Mouse (Mus musculus): ENCODE data around the gene Ephb4. TPM values are rescaled to one million over a fixed set of nuclear protein-coding genes. Genes with fewer than 3 reads are reported as not detected.
A peak's percentile ranks its signal among the peaks of the same experiment; 100 is the strongest.

Gene Ephb4
- total and polyA plus RNA-seq, 3 experiments, result 35.2 to 53.9 (median 45.9) TPM

- no peaks in the 10 kb centered on the region for H3K27me3 ChIP-seq (ENCODE audit: control insufficient read depth, insufficient read depth, low read length)
- H3K4me1 ChIP-seq (ENCODE audit: control insufficient read depth, insufficient read depth, low read length), result peaks cover 6% of the 10 kb centered on the region
- H3K36me3 ChIP-seq (ENCODE audit: control insufficient read depth, insufficient read depth, low read length), result peaks cover 5% of the 10 kb centered on the region
- H3K4me3 ChIP-seq, result peak overlapping the region; percentile 92
- H3K79me2 ChIP-seq (replicated peaks; ENCODE audit: control insufficient read depth, insufficient read depth, low read length), result no peaks in the 10 kb centered on the region
- no peak for DNase-seq
- peak overlapping the region; percentile 95 for H3K9ac ChIP-seq (ENCODE audit: low read depth, low read length)
- intact Hi-C loops (cut with DNase I), result loop anchor here (1.0 kb wide), 1 partner anchor 11 kb away; no protein-coding TSS in a partner anchor
- peak overlapping the region; percentile 77 for H3K27ac ChIP-seq
- TF ChIP-seq POLR2A (IDR thresholded peaks at IDR 0.05; ENCODE audit: insufficient read depth, low read depth, low read length), result no peak
- no peak for TF ChIP-seq EP300 (IDR thresholded peaks at IDR 0.05; ENCODE audit: insufficient read depth, low read depth, low read length)
- no peak for TF ChIP-seq CTCF (IDR thresholded peaks at IDR 0.05)
- WGBS, result 9% methylated on average over 12 of the region's 12 CpGs
These were observed 43.4 kb upstream of the Ephb4 start for GRCm38 (mm10) chr5:137306439-137307005.

- Histone ChIP-seq H3K27me3 (ENCODE audit: control insufficient read depth, insufficient read depth, low read length) (no peaks in the 10 kb centered on the region), H3K27ac (peak within 1 kb of the TSS; percentile 77), H3K36me3 (ENCODE audit: control insufficient read depth, insufficient read depth, low read length) (peaks cover 5% of the 10 kb centered on the region), H3K4me1 (ENCODE audit: control insufficient read depth, insufficient read depth, low read length) (peaks cover 6% of the 10 kb centered on the region), H3K4me3 (peak within 1 kb of the TSS; percentile 92), H3K9ac (ENCODE audit: low read depth, low read length) (peak within 1 kb of the TSS; percentile 95), H3K79me2 (replicated peaks; ENCODE audit: control insufficient read depth, insufficient read depth, low read length) (no peaks in the 10 kb centered on the region)
- under 1% methylated on average over 72 of the region's 72 CpGs for WGBS
- DNase-seq, result peak; percentile 91 to 94
- intact Hi-C loops (cut with DNase I), result loop anchor here (1.0 kb wide), 1 partner anchor 12 kb away; no protein-coding TSS in a partner anchor
- peak; percentile 70 for TF ChIP-seq EP300 (IDR thresholded peaks at IDR 0.05; ENCODE audit: insufficient read depth, low read depth, low read length)
- TF ChIP-seq CTCF (IDR thresholded peaks at IDR 0.05), result no peak
- peak; percentile 93 for TF ChIP-seq POLR2A (IDR thresholded peaks at IDR 0.05; ENCODE audit: insufficient read depth, low read depth, low read length)
These were observed 42.6 kb upstream of the Ephb4 start, which contains the start of gene Srrt for GRCm38 (mm10) chr5:137307071-137307912. TSS of gene Srrt (minus strand) at chr5:137307674.

- Histone ChIP-seq H3K27ac (peak overlapping the region; percentile 77), H3K79me2 (replicated peaks; ENCODE audit: control insufficient read depth, insufficient read depth, low read length) (no peaks in the 10 kb centered on the region), H3K36me3 (ENCODE audit: control insufficient read depth, insufficient read depth, low read length) (peaks cover 5% of the 10 kb centered on the region), H3K4me1 (ENCODE audit: control insufficient read depth, insufficient read depth, low read length) (peaks cover 9% of the 10 kb centered on the region), H3K27me3 (ENCODE audit: control insufficient read depth, insufficient read depth, low read length) (no peaks in the 10 kb centered on the region), H3K9ac (ENCODE audit: low read depth, low read length) (no peak overlapping the region), H3K4me3 (peak overlapping the region; percentile 92)
- DNase-seq, result no peak
- intact Hi-C loops (cut with DNase I), result loop anchor here (1.0 kb wide), 1 partner anchor 40 kb away; no protein-coding TSS in a partner anchor
- 98% methylated on average over 4 of the region's 4 CpGs for WGBS
- TF ChIP-seq CTCF (IDR thresholded peaks at IDR 0.05) (no peak), EP300 (IDR thresholded peaks at IDR 0.05; ENCODE audit: insufficient read depth, low read depth, low read length) (no peak), POLR2A (IDR thresholded peaks at IDR 0.05; ENCODE audit: insufficient read depth, low read depth, low read length) (no peak)
These were observed 41.6 kb upstream of the Ephb4 start for GRCm38 (mm10) chr5:137308356-137308755.

- peak overlapping the region; percentile 92 for H3K27ac ChIP-seq
- H3K79me2 ChIP-seq (replicated peaks; ENCODE audit: control insufficient read depth, insufficient read depth, low read length), result no peaks in the 10 kb centered on the region
- no peaks in the 10 kb centered on the region for H3K27me3 ChIP-seq (ENCODE audit: control insufficient read depth, insufficient read depth, low read length)
- H3K36me3 ChIP-seq (ENCODE audit: control insufficient read depth, insufficient read depth, low read length), result no peaks in the 10 kb centered on the region
- peak in 1 of 2 experiments; percentile 31 for DNase-seq
- WGBS, result 2% methylated on average over 22 of the region's 22 CpGs
- intact Hi-C loops (cut with DNase I), result no loop called here
- peak overlapping the region; percentile 55 for H3K4me3 ChIP-seq
- H3K9ac ChIP-seq (ENCODE audit: low read depth, low read length), result peak overlapping the region; percentile 82
- peaks cover 5% of the 10 kb centered on the region for H3K4me1 ChIP-seq (ENCODE audit: control insufficient read depth, insufficient read depth, low read length)
- TF ChIP-seq CTCF (IDR thresholded peaks at IDR 0.05), result no peak
- TF ChIP-seq EP300 (IDR thresholded peaks at IDR 0.05; ENCODE audit: insufficient read depth, low read depth, low read length), result no peak
- peak; percentile 80 for TF ChIP-seq POLR2A (IDR thresholded peaks at IDR 0.05; ENCODE audit: insufficient read depth, low read depth, low read length)
These were observed 36.3 kb upstream of the Ephb4 start for GRCm38 (mm10) chr5:137313466-137314192.

- DNase-seq, result peak; percentile 88 to 91
- H3K9ac ChIP-seq (ENCODE audit: low read depth, low read length), result peak within 1 kb of the TSS; percentile 82
- WGBS, result 34% methylated on average over 30 of the region's 30 CpGs
- no peaks in the 10 kb centered on the region for H3K79me2 ChIP-seq (replicated peaks; ENCODE audit: control insufficient read depth, insufficient read depth, low read length)
- no peaks in the 10 kb centered on the region for H3K36me3 ChIP-seq (ENCODE audit: control insufficient read depth, insufficient read depth, low read length)
- intact Hi-C loops (cut with DNase I), result no loop called here
- peaks cover 5% of the 10 kb centered on the region for H3K4me1 ChIP-seq (ENCODE audit: control insufficient read depth, insufficient read depth, low read length)
- H3K27me3 ChIP-seq (ENCODE audit: control insufficient read depth, insufficient read depth, low read length), result no peaks in the 10 kb centered on the region
- peak within 1 kb of the TSS; percentile 92 for H3K27ac ChIP-seq
- TF ChIP-seq CTCF (IDR thresholded peaks at IDR 0.05) (peak; percentile 11; the same call in 1 of the 2 replicates), POLR2A (IDR thresholded peaks at IDR 0.05; ENCODE audit: insufficient read depth, low read depth, low read length) (no peak), EP300 (IDR thresholded peaks at IDR 0.05; ENCODE audit: insufficient read depth, low read depth, low read length) (no peak)
- peak within 1 kb of the TSS; percentile 55 for H3K4me3 ChIP-seq
These were observed 35.5 kb upstream of the Ephb4 start, which contains the start of gene Trip6 for GRCm38 (mm10) chr5:137314193-137315083. TSS of gene Trip6 (minus strand) at chr5:137314404.
